12 mouse cellular contexts compared by ENCODE assay signal in the genomic region with DNA sequence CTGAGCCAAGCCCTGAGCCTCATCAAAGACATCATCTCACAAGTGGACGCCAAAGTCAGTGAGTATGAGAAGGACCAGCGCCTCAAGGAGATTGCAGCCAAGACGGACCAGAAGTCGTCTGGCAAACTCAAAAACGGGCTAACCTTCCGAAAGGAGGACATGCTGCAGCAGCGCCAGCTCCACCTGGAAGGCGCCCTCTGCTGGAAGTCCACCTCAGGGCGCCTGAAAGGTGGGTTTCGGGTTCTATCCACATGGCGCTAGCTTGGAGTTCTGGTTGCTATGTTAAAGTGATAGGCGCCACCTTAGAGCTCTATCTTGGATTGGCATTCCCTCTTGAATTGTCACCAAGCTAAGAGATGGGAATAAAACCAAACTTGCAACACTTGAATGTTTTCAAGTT. TPM values are rescaled to one million over a fixed set of nuclear protein-coding genes. Genes with fewer than 3 reads are reported as not detected.
DNase-seq lines count a peak whose midpoint lies in the region; ATAC-seq and TF ChIP-seq lines count a peak whose summit lies in the region.
"Had no signal": no experiment of that assay in that cellular context is flagged by ENCODE, and none has a peak within 500 bp of the region (broad histone marks: within the 10 kb centered on the region; RNA-seq: fewer than 3 reads in every experiment).

No protein-coding gene starts in this region.

- no peak overlapping the region for H3K4me2 ChIP-seq in embryonic facial prominence, embryonic 11.5 days (ENCODE audit: low read depth, low read length)
- H3K4me2 ChIP-seq: liver, embryonic 15.5 days had no signal

- no peak overlapping the region for H3K4me3 ChIP-seq in layer of hippocampus, adult 2 months
- no peak overlapping the region for H3K4me3 ChIP-seq in embryonic facial prominence, embryonic 11.5 days (ENCODE audit: low read depth, low read length)
- H3K4me3 ChIP-seq: liver, embryonic 15.5 days had no signal

- DNase-seq in adrenal gland, postnatal 14 days: peak; percentile 34
- DNase-seq in adrenal gland, adult 8-10 months: no peak
- DNase-seq in layer of hippocampus, adult 2 months (ENCODE audit: low spot score in 2 of 2): no peak
- DNase-seq in layer of hippocampus, adult 9-10 months (ENCODE audit: low spot score): no peak
- DNase-seq in embryonic facial prominence, embryonic 11.5 days (ENCODE audit: low spot score): peak; percentile 33
- DNase-seq in right cerebral cortex, postnatal 14 days: no peak
- no peak for DNase-seq in layer of hippocampus, adult 9-11 months
- DNase-seq: heart, adult 18-20 months; kidney, adult 8-10 months had no signal

- H3K4me1 ChIP-seq in embryonic facial prominence, embryonic 11.5 days (ENCODE audit: control insufficient read depth, insufficient read depth, low read length): no peaks in the 10 kb centered on the region

- no peaks in the 10 kb centered on the region for H3K27me3 ChIP-seq in embryonic facial prominence, embryonic 11.5 days (ENCODE audit: control insufficient read depth, insufficient read depth, low read length)
- H3K27me3 ChIP-seq: liver, embryonic 15.5 days had no signal

- 83% methylated on average over 12 of the region's 12 CpGs for WGBS in embryonic facial prominence, embryonic 11.5 days

- H3K27ac ChIP-seq in layer of hippocampus, adult 2 months: no peak overlapping the region
- H3K27ac ChIP-seq in embryonic facial prominence, embryonic 11.5 days (replicated peaks; ENCODE audit: low read depth, low read length): no peak overlapping the region
- H3K27ac ChIP-seq: liver, embryonic 15.5 days had no signal

- no peak overlapping the region for H3K9ac ChIP-seq in embryonic facial prominence, embryonic 11.5 days (replicated peaks; ENCODE audit: low read length)
- H3K9ac ChIP-seq: liver, embryonic 15.5 days had no signal

- TF ChIP-seq CTCF in layer of hippocampus, adult 2 months (conservative IDR thresholded peaks at IDR 0.05): peak; percentile 70

- H3K9me3 ChIP-seq in embryonic facial prominence, embryonic 11.5 days (replicated peaks; ENCODE audit: control insufficient read depth, low read length): no peaks in the 10 kb centered on the region
- H3K9me3 ChIP-seq: liver, embryonic 15.5 days had no signal

- ATAC-seq in CD4-positive, CD25-positive, alpha-beta regulatory T cell, adult 4 months: peak; percentile 43
- no peak for ATAC-seq in embryonic facial prominence, embryonic 11.5 days (replicated peaks; ENCODE audit: insufficient number of reproducible peaks, low FRiP score, low TSS enrichment, low read depth)

- peaks cover 10% of the 10 kb centered on the region for H3K36me3 ChIP-seq in embryonic facial prominence, embryonic 11.5 days (replicated peaks; ENCODE audit: control insufficient read depth, insufficient read depth, low read depth, low read length)

RNA-seq across cellular contexts. Expression of a gene that starts 28.0 kb away (rescaled TPM):
- 12.8 and 13.5 TPM in 2 replicates for total RNA-seq in adrenal gland, postnatal 14 days (2021)
- total RNA-seq in adrenal gland, adult 8-10 months (2022): 10 to 100 TPM; 10.4 to 20.2 (median 12.1) TPM
- under 1 TPM; 0.32 to 0.95 TPM for total RNA-seq in layer of hippocampus, adult 2 months (2021)
- 10 to 100 TPM; 18.2 to 22.7 TPM for polyA plus RNA-seq in CD4-positive, CD25-positive, alpha-beta regulatory T cell, adult 4 months (2017; shearing (Covaris generic))
- 2.1 TPM in 2 replicates for polyA plus RNA-seq in embryonic facial prominence, embryonic 11.5 days (2014; fragmentation: Nextera tagmentation; extraction: Ambion mirVana)

RNA-seq across cellular contexts. Expression of a gene that starts 31.2 kb away (rescaled TPM):
- not detected in 2 replicates for total RNA-seq in adrenal gland, postnatal 14 days (2021)
- under 1 TPM in 2 of 4 experiments, not detected in 2; 0.28 to 0.46 TPM for total RNA-seq in adrenal gland, adult 8-10 months (2022)
- under 1 TPM; 0.23 to 0.54 TPM for total RNA-seq in layer of hippocampus, adult 2 months (2021)
- not detected for polyA plus RNA-seq in CD4-positive, CD25-positive, alpha-beta regulatory T cell, adult 4 months (2017; shearing (Covaris generic))
- 0.14 TPM in 1 of 2 replicates, not detected in the other for polyA plus RNA-seq in embryonic facial prominence, embryonic 11.5 days (2014; fragmentation: Nextera tagmentation; extraction: Ambion mirVana)
- total RNA-seq: heart, adult 18-20 months had no signal
- polyA plus RNA-seq: liver, embryonic 15.5 days; stomach, embryonic 16.5 days had no signal

RNA-seq across cellular contexts. Expression of a gene that starts 46.7 kb away (rescaled TPM):
- 31.0 and 42.0 TPM in 2 replicates for total RNA-seq in adrenal gland, postnatal 14 days (2021)
- 10 to 100 TPM; 44.6 to 48.1 (median 47.0) TPM for total RNA-seq in adrenal gland, adult 8-10 months (2022)
- 10 to 100 TPM; 43.7 to 46.7 TPM for total RNA-seq in layer of hippocampus, adult 2 months (2021)
- polyA plus RNA-seq in CD4-positive, CD25-positive, alpha-beta regulatory T cell, adult 4 months (2017; shearing (Covaris generic)): 10 to 100 TPM; 27.6 to 35.8 TPM
- 7.2 and 8.8 TPM in 2 replicates for polyA plus RNA-seq in embryonic facial prominence, embryonic 11.5 days (2014; fragmentation: Nextera tagmentation; extraction: Ambion mirVana)

RNA-seq across cellular contexts. Expression of a gene that starts 53.4 kb away (rescaled TPM):
- total RNA-seq in adrenal gland, postnatal 14 days (2021): 19.2 and 24.7 TPM in 2 replicates
- total RNA-seq in adrenal gland, adult 8-10 months (2022): 10 to 100 TPM; 20.6 to 22.9 (median 21.7) TPM
- 10 to 100 TPM; 27.9 to 29.9 TPM for total RNA-seq in layer of hippocampus, adult 2 months (2021)
- polyA plus RNA-seq in CD4-positive, CD25-positive, alpha-beta regulatory T cell, adult 4 months (2017; shearing (Covaris generic)): 1 to 10 TPM; 1.0 to 1.6 TPM
- polyA plus RNA-seq in embryonic facial prominence, embryonic 11.5 days (2014; fragmentation: Nextera tagmentation; extraction: Ambion mirVana): 29.0 and 29.9 TPM in 2 replicates

Comparison
In these comparisons a context has a peak if more than half of its experiments do, and no peak if none do; other contexts are left out.
1. DNase-seq: peak in adrenal gland, postnatal 14 days (single experiment) and embryonic facial prominence, embryonic 11.5 days (single experiment); none in adrenal gland, adult 8-10 months (single experiment), layer of hippocampus, adult 2 months (0 of 2), layer of hippocampus, adult 9-10 months (single experiment), right cerebral cortex, postnatal 14 days (single experiment) and layer of hippocampus, adult 9-11 months (single experiment).